Mouse (Mus musculus) olfactory bulb, adult 2 months (tissue): ENCODE results near the gene Slc25a29. TPM values are rescaled to one million over a fixed set of nuclear protein-coding genes. Genes with fewer than 3 reads are reported as not detected.
"Not testable (repeated sequence)": the region's sequence is repeated elsewhere in the genome, so short reads cannot be mapped to it uniquely, and the experiment has no call there.

Source experiments
- H3K27ac ChIP-seq: fragments of 200-500 bp; 2 replicates; pipeline ENCODE4 v1.5.1; 2012; ENCODE audit warnings: low read depth, low read length; ENCODE audit not compliant: insufficient read depth
- H3K4me1 ChIP-seq: fragments of 200-500 bp; 2 replicates; pipeline ENCODE4 v1.6.1; 2012; ENCODE audit warnings: low read length; ENCODE audit not compliant: control insufficient read depth, insufficient read depth
- H3K4me3 ChIP-seq: fragments of 200-500 bp; 2 replicates; pipeline ENCODE4 v1.5.1; 2012; ENCODE audit warnings: mild to moderate bottlenecking, low read depth, low read length, moderate library complexity; ENCODE audit not compliant: insufficient read depth
- CTCF ChIP-seq: fragments of 200-500 bp; IDR thresholded peaks from 2 replicates; pipeline ENCODE4 v1.5.1; 2012; ENCODE audit warnings: low read depth, mild to moderate bottlenecking, low read length, moderate library complexity; ENCODE audit not compliant: insufficient read depth
- POLR2A ChIP-seq: fragments of 200-500 bp; IDR thresholded peaks from 2 replicates; pipeline ENCODE4 v1.6.1; 2012; ENCODE audit warnings: mild to moderate bottlenecking, low read depth, low read length, moderate library complexity; ENCODE audit not compliant: insufficient read depth
- WGBS: fragments of 180-500 bp; shearing (Covaris S2); methylation state at CpG from one replicate; pipeline ENCODE4 v1.1.7; 2018; 5-methylcytosine and 5-hydroxymethylcytosine counted together
- polyA plus RNA-seq: library from polyadenylated mRNA; stranded (reverse); fragments of >200 nt; gene quantifications from 2 replicates; pipeline ENCODE4 v1.2.4, GENCODE M21; 2012; ENCODE audit warnings: low replicate concordance; ENCODE audit not compliant: missing spikeins, insufficient read depth, insufficient read length

The Slc25a29 gene
- polyA plus RNA-seq, 1 experiment: not detected

DNA sequence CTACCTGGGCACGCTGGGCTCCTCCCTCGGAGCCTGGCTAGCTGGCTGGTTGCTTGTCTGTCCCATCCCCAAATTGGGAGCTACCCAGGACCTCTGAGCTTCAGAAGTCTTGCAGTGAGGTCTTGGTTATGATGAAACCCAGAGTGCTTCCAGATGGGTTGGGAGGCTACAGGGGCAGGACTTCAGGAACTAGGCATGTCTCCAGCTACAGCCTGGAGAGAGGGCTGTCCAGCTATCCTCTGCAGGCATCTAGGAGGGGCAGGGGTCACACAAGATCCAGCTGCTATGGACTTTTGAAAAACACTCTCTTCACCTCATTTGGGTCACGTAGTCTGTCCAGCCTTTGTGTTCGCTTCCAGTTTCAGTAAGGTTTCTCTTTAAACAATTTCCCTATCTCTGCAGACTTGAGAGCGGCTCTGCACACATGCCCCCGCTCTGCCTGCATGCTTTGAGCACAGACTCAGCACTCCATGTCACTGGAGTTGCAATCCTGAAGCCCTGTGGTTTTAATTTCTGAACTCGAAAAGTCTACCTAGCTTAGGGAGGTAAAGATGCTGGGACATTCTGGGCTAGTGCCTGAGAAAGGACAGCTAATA, 22.0 kb upstream of the Slc25a29 start:
- Histone ChIP-seq H3K4me1 (no peaks in the 10 kb centered on the region), H3K27ac (no peak overlapping the region), H3K4me3 (no peak overlapping the region)
- TF ChIP-seq POLR2A (no peak), CTCF (no peak)
- 85% methylated on average over 7 of the region's 7 CpGs for WGBS

DNA sequence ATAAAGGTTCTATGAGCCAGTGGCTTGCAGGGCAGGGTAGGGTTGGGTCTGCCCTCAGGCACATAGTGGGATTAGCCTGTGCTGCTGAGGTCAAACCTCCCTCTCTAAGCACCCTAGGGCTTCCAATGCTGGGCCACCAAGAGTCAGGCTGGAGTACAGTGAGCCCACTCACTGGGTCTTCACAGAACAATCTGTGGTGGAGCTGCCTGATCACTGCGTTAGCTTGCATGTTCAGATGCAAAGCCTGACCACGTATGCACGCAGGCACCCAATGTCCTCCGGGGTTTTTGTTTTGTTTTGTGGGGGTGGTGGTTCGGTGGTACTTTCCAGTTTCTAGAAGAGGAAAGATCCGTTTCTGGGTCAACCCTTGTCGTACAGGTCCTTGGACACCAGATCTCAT, 21.4 kb upstream of the Slc25a29 start:
- TF ChIP-seq POLR2A: no peak
- TF ChIP-seq CTCF: no peak
- H3K4me1 ChIP-seq: no peaks in the 10 kb centered on the region
- 88% methylated on average over 7 of the region's 7 CpGs for WGBS

DNA sequence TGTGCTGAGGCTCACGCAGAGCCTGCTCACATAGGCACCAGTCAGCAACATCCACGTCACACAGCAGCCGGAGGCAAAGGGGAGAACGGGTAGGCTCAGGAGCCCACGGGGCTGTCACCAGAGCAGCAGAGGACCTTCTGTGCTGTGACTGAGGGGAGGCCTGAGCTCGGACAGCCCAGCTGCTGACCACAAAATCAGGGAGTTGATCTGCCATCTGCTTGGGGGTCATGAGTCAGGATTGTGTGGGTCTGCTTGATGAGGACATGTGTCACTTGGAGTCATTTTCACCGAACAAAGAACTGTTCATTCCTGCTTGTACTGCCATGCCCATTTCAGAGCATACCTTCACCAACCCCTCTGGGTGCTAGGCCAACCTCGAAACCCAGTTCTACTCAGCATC, 20.5 kb upstream of the Slc25a29 start:
- 86% methylated on average over 8 of the region's 8 CpGs for WGBS
- no peak overlapping the region for H3K27ac ChIP-seq
- no peaks in the 10 kb centered on the region for H3K4me1 ChIP-seq
- no peak overlapping the region for H3K4me3 ChIP-seq
- TF ChIP-seq POLR2A (no peak), CTCF (no peak)

More for the DNA sequence above, 21.4 kb upstream of the Slc25a29 start:
- Histone ChIP-seq H3K4me3 (no peak overlapping the region), H3K27ac (no peak overlapping the region)

DNA sequence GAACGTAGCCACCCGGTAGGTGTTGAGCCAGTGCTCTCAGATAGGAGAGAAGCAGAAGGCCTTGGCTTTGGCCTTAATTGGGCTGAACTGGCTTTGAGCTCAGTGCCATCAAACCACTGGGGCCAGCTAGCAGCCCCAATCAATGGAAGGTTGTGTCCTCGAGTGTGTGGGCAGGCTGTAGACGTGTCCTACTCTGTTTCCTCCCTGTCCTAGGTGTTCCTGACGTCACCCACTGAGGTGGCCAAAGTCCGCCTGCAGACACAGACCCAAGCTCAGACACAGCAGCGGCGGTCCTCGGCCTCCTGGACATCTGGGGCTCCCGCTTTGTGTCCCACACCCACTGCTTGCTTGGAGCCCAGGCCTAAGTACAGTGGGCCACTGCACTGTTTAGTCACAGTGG, 19.4 kb upstream of the Slc25a29 start:
- Histone ChIP-seq H3K4me1 (peaks cover 5% of the 10 kb centered on the region), H3K4me3 (no peak overlapping the region), H3K27ac (no peak overlapping the region)
- no peak for TF ChIP-seq CTCF
- TF ChIP-seq POLR2A: no peak
- 91% methylated on average over 10 of the region's 10 CpGs for WGBS

DNA sequence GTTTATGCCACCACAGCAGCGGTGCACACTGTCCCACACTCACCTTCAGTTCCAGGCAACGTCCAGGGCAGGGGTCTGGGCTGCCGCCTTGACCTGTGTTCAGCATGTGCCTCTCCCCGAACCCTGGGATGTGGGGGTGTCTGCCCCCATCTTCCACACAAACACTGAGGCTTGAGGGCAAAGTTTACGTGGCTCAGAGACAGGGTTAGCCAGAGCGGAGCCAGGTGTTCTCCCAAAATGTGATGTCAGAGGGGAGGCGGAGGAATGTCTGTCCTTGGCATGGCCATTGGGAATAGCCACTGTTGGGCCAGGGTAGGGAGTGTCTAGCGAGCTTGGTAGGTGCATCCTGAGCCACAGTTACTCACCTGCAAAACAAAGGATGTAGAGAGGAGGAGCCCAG, 17.1 kb upstream of the Slc25a29 start:
- no peak for TF ChIP-seq CTCF
- no peak for TF ChIP-seq POLR2A
- H3K4me1 ChIP-seq: peaks cover 7% of the 10 kb centered on the region
- 93% methylated on average over 8 of the region's 8 CpGs for WGBS
- no peak overlapping the region for H3K27ac ChIP-seq
- H3K4me3 ChIP-seq: no peak overlapping the region

DNA sequence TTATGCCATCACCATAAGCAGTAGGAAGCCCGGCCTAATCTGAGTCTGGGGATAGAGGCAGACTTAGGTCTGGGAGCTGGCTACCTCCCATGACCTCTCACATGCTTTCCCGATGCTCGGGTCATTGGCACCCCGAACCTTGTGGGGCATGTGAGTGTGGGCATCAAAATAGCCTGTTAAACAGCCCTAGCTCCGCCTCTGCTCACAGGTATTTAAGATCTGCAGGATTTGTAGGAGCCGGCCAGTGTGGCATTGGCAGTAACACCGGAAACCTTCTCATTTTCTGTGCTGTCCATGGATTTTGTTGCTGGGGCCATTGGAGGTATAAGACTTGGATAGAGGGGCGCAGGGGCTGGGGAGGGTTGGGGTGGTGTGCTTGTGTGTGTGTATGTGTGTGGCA, 15.2 kb upstream of the Slc25a29 start:
- WGBS: 87% methylated on average over 8 of the region's 8 CpGs
- TF ChIP-seq CTCF: no peak
- no peak for TF ChIP-seq POLR2A
- no peak overlapping the region for H3K27ac ChIP-seq
- H3K4me3 ChIP-seq: no peak overlapping the region
- peaks cover 7% of the 10 kb centered on the region for H3K4me1 ChIP-seq

DNA sequence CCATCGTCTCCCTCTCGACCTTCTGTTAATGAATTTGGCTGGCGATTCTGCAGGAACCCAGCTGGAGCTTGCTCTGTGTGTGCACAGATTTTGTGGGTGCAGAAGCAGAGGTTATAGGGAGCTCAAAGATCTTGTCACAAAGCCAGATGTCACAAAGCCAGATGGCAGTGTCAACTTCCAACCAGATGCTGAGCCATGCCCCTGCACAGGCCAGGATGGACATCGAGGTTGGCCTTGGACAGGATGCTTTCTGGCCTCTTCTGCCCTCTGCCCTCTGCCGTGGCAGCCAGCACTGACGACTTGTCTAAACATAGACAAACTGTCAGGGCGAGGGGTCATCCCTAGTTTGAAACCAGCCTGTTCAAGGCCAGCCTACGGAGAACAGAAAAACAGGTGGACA, 14.4 kb upstream of the Slc25a29 start:
- Histone ChIP-seq H3K4me1 (peaks cover 7% of the 10 kb centered on the region), H3K4me3 (no peak overlapping the region), H3K27ac (no peak overlapping the region)
- 58% methylated on average over 8 of the region's 8 CpGs for WGBS
- TF ChIP-seq CTCF (no peak), POLR2A (no peak)

DNA sequence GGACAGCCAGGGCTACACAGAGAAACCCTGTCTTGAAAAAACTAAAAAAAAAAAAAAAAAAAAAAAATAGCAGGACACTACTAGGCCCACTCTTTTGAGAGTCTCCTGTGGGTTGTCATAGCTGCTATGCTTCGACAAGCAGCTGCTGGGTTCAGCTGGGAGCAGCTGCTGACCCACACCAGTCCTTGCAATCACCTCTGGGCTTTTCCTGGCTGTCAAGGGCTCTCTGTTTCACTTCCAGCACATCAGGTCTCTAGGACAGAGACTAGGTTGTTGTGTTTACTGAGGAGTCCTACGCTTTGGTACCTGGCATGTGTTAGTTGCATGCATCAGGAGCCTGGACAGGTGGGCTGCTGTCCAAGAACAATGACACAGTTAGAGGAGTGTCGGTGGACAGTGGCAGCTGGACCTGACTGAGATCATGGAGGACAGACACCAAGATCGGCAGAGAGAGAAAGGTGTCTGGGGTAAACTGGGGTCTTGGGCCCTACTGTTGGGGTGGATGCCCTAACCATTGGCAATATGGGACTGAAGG, 13.9 kb upstream of the Slc25a29 start:
- Histone ChIP-seq H3K4me1 (peaks cover 7% of the 10 kb centered on the region), H3K4me3 (no peak overlapping the region), H3K27ac (no peak overlapping the region)
- 87% methylated on average over 4 of the region's 4 CpGs for WGBS
- TF ChIP-seq CTCF (no peak), POLR2A (no peak)

DNA sequence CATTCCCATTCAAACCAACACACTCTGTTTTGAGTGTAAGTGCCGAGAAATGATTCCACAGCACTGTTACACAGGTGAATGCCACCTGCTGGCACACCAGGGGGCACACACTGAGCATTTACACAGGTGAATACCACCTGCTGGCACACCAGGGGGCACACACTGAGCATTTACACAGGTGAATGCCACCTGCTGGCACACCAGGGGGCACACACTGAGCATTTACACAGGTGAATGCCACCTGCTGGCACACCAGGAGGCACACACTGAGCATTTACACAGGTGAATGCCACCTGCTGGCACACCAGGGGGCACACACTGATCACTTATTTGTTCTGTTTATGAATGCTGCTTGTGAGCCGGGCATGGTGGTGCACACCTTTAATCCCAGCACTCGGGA, 12.3 kb upstream of the Slc25a29 start:
- not testable (repeated sequence) for H3K27ac ChIP-seq, H3K4me3 ChIP-seq, H3K4me1 ChIP-seq
- WGBS: 90% methylated on average over 3 of the region's 3 CpGs

DNA sequence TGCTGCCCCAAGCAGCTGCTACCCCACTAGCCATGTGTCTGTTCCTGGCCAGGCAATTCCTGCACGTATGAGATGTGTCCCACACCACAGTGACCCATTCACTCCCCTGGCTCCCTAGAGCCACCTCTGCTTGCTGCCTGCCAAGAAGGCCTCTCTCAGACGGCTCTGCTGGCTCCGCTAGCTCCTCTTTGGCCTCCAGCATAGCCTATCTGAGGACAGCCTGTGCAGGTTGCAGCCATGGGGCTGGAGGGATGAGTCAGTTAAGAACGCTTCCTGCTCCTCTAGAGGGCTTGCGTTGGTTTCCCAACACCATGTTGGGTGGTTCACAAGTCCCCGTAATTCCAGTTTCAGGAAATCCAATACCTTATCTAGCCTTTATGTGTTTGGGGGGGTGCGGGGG, 7.0 kb upstream of the Slc25a29 start:
- TF ChIP-seq POLR2A (no peak), CTCF (no peak)
- 90% methylated on average over 7 of the region's 7 CpGs for WGBS
- Histone ChIP-seq H3K27ac (no peak overlapping the region), H3K4me1 (peaks cover 11% of the 10 kb centered on the region), H3K4me3 (no peak overlapping the region)
